Mouse (Mus musculus) cerebellum, postnatal 25 days (tissue): ENCODE results near the gene Apex1.
"Not testable (repeated sequence)": the region's sequence is repeated elsewhere in the genome, so short reads cannot be mapped to it uniquely, and the experiment has no call there.

Source experiments
- DNase-seq, 2 experiments: peaks; one replicate each; pipeline ENCODE4 v3.0.0; 2021; ENCODE audit warnings: mixed read lengths in 2 of 2

The Apex1 gene

GRCm38 (mm10) chr14:50973054-50973453 is 48.3 kb downstream of the Apex1 start:
- not testable (repeated sequence) for DNase-seq

- no peak for DNase-seq
Observed at GRCm38 (mm10) chr14:50973700-50974099, 48.9 kb downstream of the Apex1 start.

GRCm38 (mm10) chr14:50975001-50975400 is 50.2 kb downstream of the Apex1 start:
- no peak for DNase-seq

- no peak for DNase-seq
Observed at GRCm38 (mm10) chr14:50976674-50977073, 51.9 kb downstream of the Apex1 start.
